ENCODE assay signal across 8 mouse cellular contexts in the genomic region with DNA sequence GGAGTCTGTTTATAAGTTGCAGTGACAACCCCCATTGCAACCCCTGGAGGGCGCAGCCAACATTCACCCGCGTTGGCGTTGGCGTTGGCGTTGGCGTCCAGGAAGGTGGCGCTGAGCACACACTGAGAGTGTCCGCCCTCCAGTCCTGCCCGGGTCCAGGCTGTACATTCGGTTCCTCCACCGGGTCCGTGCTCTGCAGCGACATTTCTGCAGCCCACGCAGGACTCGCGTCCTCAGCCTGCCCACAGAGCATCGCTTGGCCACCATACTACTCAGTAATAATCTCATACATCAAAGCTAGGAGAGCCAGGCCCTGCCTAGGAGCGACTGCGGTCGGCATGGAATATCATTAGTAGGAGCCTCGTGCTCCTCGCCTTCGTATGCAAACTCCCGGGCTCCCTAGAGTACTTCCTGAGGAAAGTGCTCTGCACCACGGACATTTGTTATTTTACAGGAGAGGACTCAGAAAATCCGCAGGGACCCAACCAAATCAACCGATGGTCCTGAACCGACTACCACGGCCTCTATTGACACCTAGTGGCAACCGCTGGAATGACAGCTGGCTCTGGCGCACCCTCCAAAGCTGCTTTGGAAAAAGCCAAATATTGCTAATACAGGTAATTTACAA. TPM values are rescaled to one million over a fixed set of nuclear protein-coding genes. Genes with fewer than 3 reads are reported as not detected.
DNase-seq lines count a peak whose midpoint lies in the region; ATAC-seq and TF ChIP-seq lines count a peak whose summit lies in the region.

No protein-coding gene starts in this region.

- peak; percentile 89 for ATAC-seq in forebrain, embryonic 12.5 days (ENCODE audit: low FRiP score)
- peak; percentile 79 for ATAC-seq in heart, postnatal 0 days (ENCODE audit: insufficient read depth, low read depth)
- ATAC-seq in neural tube, embryonic 14.5 days (ENCODE audit: low read depth) = peak; percentile 92

- H3K9me3 ChIP-seq in forebrain, embryonic 12.5 days = no peaks in the 10 kb centered on the region
- H3K9me3 ChIP-seq in heart, postnatal 0 days (replicated peaks; ENCODE audit: control insufficient read depth, low read length) = no peaks in the 10 kb centered on the region
- H3K9me3 ChIP-seq in neural tube, embryonic 14.5 days (ENCODE audit: control insufficient read depth, low read length) = no peaks in the 10 kb centered on the region

- H3K27ac ChIP-seq in forebrain, embryonic 12.5 days = peak overlapping the region; percentile 51; the same call in 1 of the 2 replicates
- peak overlapping the region; percentile 11; the same call in 1 of the 2 replicates for H3K27ac ChIP-seq in heart, postnatal 0 days (ENCODE audit: low read depth)
- peak overlapping the region; percentile 79 for H3K27ac ChIP-seq in neural tube, embryonic 14.5 days (ENCODE audit: low read depth, low read length)

- WGBS in forebrain, embryonic 12.5 days = under 1% methylated on average over 32 of the region's 32 CpGs
- 1% methylated on average over 32 of the region's 32 CpGs for whole genome bisulfite sequencing in heart, postnatal 0 days
- 1% methylated on average over 32 of the region's 32 CpGs for WGBS in large intestine, adult 2 months
- WGBS in neural tube, embryonic 14.5 days = under 1% methylated on average over 32 of the region's 32 CpGs

- H3K4me2 ChIP-seq in forebrain, embryonic 12.5 days = peak overlapping the region; percentile 76
- peak overlapping the region; percentile 84 for H3K4me2 ChIP-seq in heart, postnatal 0 days (ENCODE audit: low read depth, low read length)
- peak overlapping the region; percentile 91 for H3K4me2 ChIP-seq in neural tube, embryonic 14.5 days (ENCODE audit: low read depth, low read length)

- peak; percentile 40 for DNase-seq in MEL-GATA-1-ER (ENCODE audit: extremely low read depth, low read depth)
- DNase-seq in c-Kit-positive CD71-positive TER-119-positive erythroid progenitor cells, embryonic 14.5 days (ENCODE audit: low spot score) = peak; percentile 58
- peak; percentile 38 for DNase-seq in heart, postnatal 0 days (ENCODE audit: low spot score)
- peak; percentile 33 for DNase-seq in large intestine, adult 2 months (ENCODE audit: low read depth, low spot score)
- DNase-seq in lung, adult 18-20 months = peak; percentile 67 to 71
- peak; percentile 77 for DNase-seq in thymus, postnatal 14 days

- peak overlapping the region; percentile 56 for H3K9ac ChIP-seq in forebrain, embryonic 12.5 days
- H3K9ac ChIP-seq in heart, postnatal 0 days (replicated peaks; ENCODE audit: low read depth, low read length) = no peak overlapping the region
- peak overlapping the region; percentile 47 for H3K9ac ChIP-seq in neural tube, embryonic 14.5 days (replicated peaks; ENCODE audit: low read depth, low read length)

- H3K4me3 ChIP-seq in forebrain, embryonic 12.5 days (replicated peaks) = peak overlapping the region; percentile 51
- peak overlapping the region; percentile 48 for H3K4me3 ChIP-seq in heart, postnatal 0 days (ENCODE audit: low read depth, low read length)
- peak overlapping the region; percentile 45 for H3K4me3 ChIP-seq in neural tube, embryonic 14.5 days (ENCODE audit: low read depth, low read length)

- peaks cover 17% of the 10 kb centered on the region for H3K27me3 ChIP-seq in forebrain, embryonic 12.5 days
- H3K27me3 ChIP-seq in heart, postnatal 0 days (ENCODE audit: control insufficient read depth, insufficient read depth, low read length) = no peaks in the 10 kb centered on the region; the same call in 1 of the 2 replicates
- no peaks in the 10 kb centered on the region for H3K27me3 ChIP-seq in neural tube, embryonic 14.5 days (ENCODE audit: control insufficient read depth, insufficient read depth, low read length)

- no peak for TF ChIP-seq EP300 in heart, postnatal 0 days (IDR thresholded peaks at IDR 0.05; ENCODE audit: low read depth)

- peak; percentile 85 for TF ChIP-seq CTCF in heart, postnatal 0 days (IDR thresholded peaks at IDR 0.05; ENCODE audit: low read depth)

- H3K4me1 ChIP-seq in forebrain, embryonic 12.5 days = 0 out of 2 replicates have a peak, but pooled peaks cover under 1% of the 10 kb centered on the region
- H3K4me1 ChIP-seq in heart, postnatal 0 days (ENCODE audit: control insufficient read depth, insufficient read depth) = peaks cover 6% of the 10 kb centered on the region; the same call in 1 of the 2 replicates
- no peaks in the 10 kb centered on the region for H3K4me1 ChIP-seq in neural tube, embryonic 14.5 days (ENCODE audit: control insufficient read depth, insufficient read depth, low read length)

- H3K36me3 ChIP-seq in forebrain, embryonic 12.5 days (replicated peaks) = no peaks in the 10 kb centered on the region
- H3K36me3 ChIP-seq in heart, postnatal 0 days (replicated peaks; ENCODE audit: control insufficient read depth, insufficient read depth, low read length) = no peaks in the 10 kb centered on the region
- no peaks in the 10 kb centered on the region for H3K36me3 ChIP-seq in neural tube, embryonic 14.5 days (ENCODE audit: control insufficient read depth, insufficient read depth, low read length)

RNA-seq across cellular contexts. Expression of a gene that starts 40.4 kb away (rescaled TPM):
- 1.3 and 1.6 TPM in 2 replicates for polyA plus RNA-seq in forebrain, embryonic 12.5 days (2016; fragmentation: Nextera tagmentation; extraction: Ambion mirVana)
- total RNA-seq in heart, postnatal 0 days (2014; rRNA removed; ENCODE audit: low replicate concordance) = 1.4 and 3.7 TPM in 2 replicates
- polyA plus RNA-seq in heart, postnatal 0 days (2015; fragmentation: Nextera tagmentation; extraction: Ambion mirVana) = 0.84 and 1.7 TPM in 2 replicates
- polyA plus RNA-seq in large intestine, adult 2 months (2012; rRNA removed) = 1.3 and 2.0 TPM in 2 replicates
- 0.32 and 1.1 TPM in 2 replicates for polyA plus RNA-seq in neural tube, embryonic 14.5 days (2014; fragmentation: Nextera tagmentation; extraction: Ambion mirVana)

Comparison
In these comparisons a context has a peak if more than half of its experiments do, and no peak if none do; other contexts are left out.
1. Peak in every context shown above with its lines: DNase-seq, ATAC-seq, H3K4me3 ChIP-seq and H3K27ac ChIP-seq.
2. H3K27ac ChIP-seq: peak in every context shown above with its lines; median percentile 79 in neural tube, embryonic 14.5 days; 51 in forebrain, embryonic 12.5 days; 11 in heart, postnatal 0 days.